Mouse (Mus musculus) megakaryocyte, embryonic 14.5 days (primary cell): ENCODE results near the gene Myod1. TPM values are rescaled to one million over a fixed set of nuclear protein-coding genes. Genes with fewer than 3 reads are reported as not detected.
A peak's percentile ranks its signal among the peaks of the same experiment; 100 is the strongest.

ENCODE experiments used
- H3K27me3 ChIP-seq: replicated peaks from 2 replicates; pipeline ENCODE3; 2012; ENCODE audit warnings: inconsistent platforms
- H3K36me3 ChIP-seq: replicated peaks from 2 replicates; pipeline ENCODE3; 2012; ENCODE audit warnings: low read length, inconsistent platforms, mixed read lengths
- H3K4me1 ChIP-seq: 2 replicates; pipeline ENCODE4 v1.6.1; 2012; ENCODE audit warnings: inconsistent platforms
- H3K4me3 ChIP-seq: replicated peaks from 2 replicates; pipeline ENCODE3; 2012; ENCODE audit warnings: moderate library complexity, mild to moderate bottlenecking, inconsistent platforms
- H3K9me3 ChIP-seq: 2 replicates; pipeline ENCODE4 v1.6.1; 2012; ENCODE audit warnings: inconsistent platforms
- FLI1 ChIP-seq: IDR thresholded peaks from 2 replicates; pipeline ENCODE4 v1.6.1; 2012; ENCODE audit warnings: low read length, inconsistent platforms, mixed read lengths
- GATA1 ChIP-seq: IDR thresholded peaks from 3 replicates; pipeline ENCODE4 v1.6.1; 2012; ENCODE audit warnings: mixed read lengths, low read length, inconsistent platforms, borderline replicate concordance
- polyA plus RNA-seq: library from polyadenylated mRNA; stranded (reverse); fragments of >175 nt; gene quantifications from 2 replicates; pipeline ENCODE4 v1.2.3, GENCODE M21; 2012; ENCODE audit warnings: low replicate concordance; ENCODE audit not compliant: insufficient read depth

Myod1 gene
- polyA plus RNA-seq, 1 experiment = not detected

DNA sequence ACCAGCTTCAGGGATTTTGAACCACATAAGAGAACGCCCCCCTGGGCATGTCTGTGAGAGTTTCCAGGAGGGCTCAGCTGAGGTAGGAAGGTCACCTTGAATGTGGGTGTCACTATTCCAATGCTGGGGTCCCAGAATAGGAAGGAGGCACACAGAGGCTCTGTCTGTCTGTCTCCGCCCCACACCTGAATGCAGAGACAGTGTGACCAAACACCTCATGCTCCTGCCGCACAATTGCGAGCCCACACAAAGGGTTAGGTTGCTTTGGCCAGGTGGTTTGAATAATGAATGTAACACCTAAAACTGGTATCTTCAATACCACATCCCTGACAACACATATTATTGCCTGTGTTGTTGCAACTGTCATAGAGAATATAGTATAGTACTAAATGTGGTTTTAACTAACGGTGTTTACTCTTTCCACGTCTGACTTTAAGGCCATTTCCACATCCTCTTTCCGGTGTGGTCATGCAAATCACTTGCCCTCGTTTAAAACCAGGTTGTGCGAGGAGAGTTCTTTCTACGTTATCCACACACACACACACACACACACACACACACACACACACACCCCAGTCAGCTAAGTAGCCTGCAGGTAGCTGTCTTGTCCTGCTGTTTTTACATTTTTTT lies 13.3 kb downstream of the Myod1 start:
- no peak for TF ChIP-seq FLI1
- TF ChIP-seq GATA1 = no peak
- H3K9me3 ChIP-seq = no peaks in the 10 kb centered on the region
- H3K27me3 ChIP-seq = peaks cover 42% of the 10 kb centered on the region
- H3K4me1 ChIP-seq = peaks cover 27% of the 10 kb centered on the region
- H3K4me3 ChIP-seq = no peak overlapping the region
- H3K36me3 ChIP-seq = no peaks in the 10 kb centered on the region

DNA sequence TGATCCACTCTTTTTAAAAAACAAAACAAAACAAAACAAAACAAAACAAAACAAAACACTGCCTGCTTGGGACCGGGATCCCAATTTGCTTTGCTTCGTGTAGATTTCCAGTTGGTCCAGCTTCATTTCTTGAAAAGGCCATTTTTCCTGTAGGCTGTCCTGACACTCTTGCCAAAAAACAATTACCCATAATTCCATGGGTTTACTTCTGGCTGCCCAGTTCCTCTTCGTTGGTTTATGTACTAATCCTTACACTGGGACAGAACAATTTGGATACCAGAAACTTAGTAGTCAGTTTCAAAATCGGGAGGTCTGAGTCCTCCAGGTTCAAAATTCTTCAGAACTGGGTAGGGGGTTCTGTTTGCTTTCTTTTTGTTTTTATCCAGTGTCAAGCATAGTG lies 14.0 kb downstream of the Myod1 start:
- Histone ChIP-seq H3K4me3 (no peak overlapping the region), H3K27me3 (peaks cover 48% of the 10 kb centered on the region), H3K36me3 (no peaks in the 10 kb centered on the region), H3K9me3 (no peaks in the 10 kb centered on the region), H3K4me1 (peaks cover 27% of the 10 kb centered on the region)
- TF ChIP-seq FLI1 (no peak), GATA1 (no peak)

DNA sequence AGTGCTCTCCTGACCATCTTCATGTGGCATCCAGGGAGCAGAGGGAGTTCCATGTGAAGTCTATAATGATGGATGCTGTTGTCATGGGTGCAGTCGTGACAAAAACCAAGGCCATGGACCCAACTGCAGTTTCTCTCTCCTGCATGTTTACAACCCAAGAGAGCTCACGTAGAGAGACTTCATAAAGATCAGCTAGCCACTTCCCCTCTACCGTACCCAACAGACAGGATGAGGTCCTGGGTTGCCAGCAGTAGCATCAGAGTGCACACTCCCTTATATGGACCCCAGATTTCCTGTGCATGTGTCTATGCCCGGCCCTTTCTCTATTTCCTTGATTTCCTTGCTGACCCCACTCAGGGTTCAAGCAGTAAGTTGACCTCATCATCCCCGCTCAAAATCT lies 15.4 kb downstream of the Myod1 start:
- H3K36me3 ChIP-seq = no peaks in the 10 kb centered on the region
- peaks cover 36% of the 10 kb centered on the region for H3K4me1 ChIP-seq
- no peak overlapping the region for H3K4me3 ChIP-seq
- H3K9me3 ChIP-seq = no peaks in the 10 kb centered on the region
- TF ChIP-seq FLI1 = no peak
- no peak for TF ChIP-seq GATA1
- H3K27me3 ChIP-seq = peaks cover 56% of the 10 kb centered on the region

DNA sequence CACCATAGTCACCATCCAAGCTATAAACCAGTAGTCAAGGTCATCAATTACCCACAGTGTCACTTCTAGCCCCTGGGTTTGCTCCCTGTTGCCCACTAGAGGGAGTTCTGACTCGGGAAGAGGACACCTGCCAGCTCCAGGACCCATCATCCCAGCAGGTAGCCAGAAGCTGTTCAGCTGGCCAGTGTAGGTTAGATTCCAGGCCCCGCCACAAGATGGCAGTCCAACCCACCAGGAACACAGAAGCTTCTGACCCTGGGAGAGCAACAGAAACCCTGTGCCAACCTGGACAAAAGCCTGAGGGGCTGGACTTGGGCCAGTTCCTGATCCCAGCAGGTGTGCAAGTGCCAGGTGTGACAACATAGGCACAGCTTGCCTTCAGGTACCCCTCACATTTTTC lies 16.8 kb downstream of the Myod1 start:
- Histone ChIP-seq H3K36me3 (no peaks in the 10 kb centered on the region), H3K4me1 (peaks cover 44% of the 10 kb centered on the region), H3K4me3 (no peak overlapping the region), H3K9me3 (peaks cover 9% of the 10 kb centered on the region), H3K27me3 (peaks cover 64% of the 10 kb centered on the region)
- TF ChIP-seq FLI1 = no peak
- no peak for TF ChIP-seq GATA1

DNA sequence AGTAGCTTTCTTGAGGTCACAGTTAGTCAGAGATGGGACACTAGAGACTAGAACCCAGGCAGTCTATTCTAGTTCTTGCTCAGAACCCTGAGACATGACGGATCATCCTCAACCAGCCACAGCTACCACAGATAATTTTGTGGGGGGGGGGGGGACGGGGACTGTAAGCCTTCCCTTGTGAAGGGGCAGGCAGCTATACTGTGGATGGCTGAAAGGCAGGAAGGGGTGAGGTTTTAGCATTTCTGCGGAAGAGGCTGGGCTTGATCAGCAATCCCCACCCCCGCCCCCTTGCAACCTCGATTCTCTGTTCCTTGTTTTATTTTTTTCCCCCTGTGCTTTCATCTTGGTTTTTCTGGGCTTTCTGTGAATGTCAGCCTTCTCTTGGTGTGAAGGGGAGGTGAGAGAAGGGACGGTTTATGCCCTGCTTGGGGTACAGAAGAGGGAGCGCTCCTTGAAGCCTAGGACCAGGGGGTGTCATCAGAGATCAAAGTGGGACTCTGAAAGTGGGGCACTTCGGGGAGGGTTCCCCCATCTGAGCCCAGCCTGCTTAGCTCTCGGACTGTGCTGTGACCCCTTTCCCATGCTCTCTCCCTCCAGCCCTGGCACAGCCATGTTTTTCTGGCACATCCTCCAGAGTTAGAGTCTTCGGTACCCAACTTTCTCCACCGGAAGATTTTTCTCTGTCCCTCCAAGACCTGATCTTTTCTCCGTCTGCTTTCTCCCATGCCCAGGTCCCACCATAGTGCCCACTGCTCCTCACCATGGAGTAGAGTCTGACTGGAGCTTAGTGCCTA lies 17.6 kb downstream of the Myod1 start:
- H3K4me1 ChIP-seq = peaks cover 52% of the 10 kb centered on the region
- peaks cover 72% of the 10 kb centered on the region for H3K27me3 ChIP-seq
- H3K4me3 ChIP-seq = no peak overlapping the region
- H3K36me3 ChIP-seq = no peaks in the 10 kb centered on the region
- peaks cover 9% of the 10 kb centered on the region for H3K9me3 ChIP-seq
- TF ChIP-seq FLI1 (no peak), GATA1 (no peak)

DNA sequence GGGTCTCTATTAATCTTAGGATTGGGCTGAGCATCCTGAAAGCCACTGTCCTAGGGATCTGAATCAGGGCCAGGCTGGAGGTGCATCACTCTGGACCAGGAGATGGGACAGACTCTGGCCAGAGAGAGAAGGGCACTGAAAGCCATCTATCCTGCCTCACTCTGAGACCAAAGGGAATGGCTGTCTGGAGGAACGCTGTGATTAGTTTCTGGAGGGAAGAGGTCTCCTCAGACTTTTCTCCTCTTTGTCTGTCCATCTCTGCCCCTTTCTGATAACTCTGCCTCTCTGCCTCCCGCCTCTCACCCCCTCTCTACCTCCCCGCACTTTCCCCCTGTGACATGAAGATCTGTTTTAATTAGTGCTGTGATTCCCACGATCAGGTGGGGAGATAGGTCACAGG lies 18.7 kb downstream of the Myod1 start:
- TF ChIP-seq FLI1 (no peak), GATA1 (no peak)
- H3K9me3 ChIP-seq = peaks cover 9% of the 10 kb centered on the region
- H3K36me3 ChIP-seq = no peaks in the 10 kb centered on the region
- peaks cover 49% of the 10 kb centered on the region for H3K4me1 ChIP-seq
- H3K4me3 ChIP-seq = no peak overlapping the region
- peaks cover 77% of the 10 kb centered on the region for H3K27me3 ChIP-seq

DNA sequence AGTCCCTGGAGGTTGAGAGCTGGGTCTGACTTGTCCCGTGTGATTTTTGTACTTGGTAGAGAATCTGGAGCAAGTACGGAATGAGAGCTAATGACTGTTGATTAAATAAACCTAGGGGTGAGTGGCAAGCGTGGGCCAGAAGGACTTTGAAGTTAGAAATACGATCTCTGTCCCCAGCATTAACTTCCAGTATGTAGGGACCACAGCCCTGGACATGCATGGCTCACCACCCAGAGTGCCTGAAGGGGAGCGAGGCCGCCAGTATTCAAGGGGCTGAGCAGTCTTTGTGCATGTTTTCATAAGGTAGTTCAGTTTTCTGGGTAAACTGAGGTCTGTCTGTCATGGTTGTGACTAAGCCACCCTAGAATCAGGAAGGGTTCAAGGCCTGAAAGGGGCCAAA lies 19.3 kb downstream of the Myod1 start:
- Histone ChIP-seq H3K27me3 (peaks cover 82% of the 10 kb centered on the region), H3K4me1 (peaks cover 49% of the 10 kb centered on the region), H3K9me3 (peaks cover 9% of the 10 kb centered on the region), H3K36me3 (no peaks in the 10 kb centered on the region), H3K4me3 (no peak overlapping the region)
- no peak for TF ChIP-seq FLI1

DNA sequence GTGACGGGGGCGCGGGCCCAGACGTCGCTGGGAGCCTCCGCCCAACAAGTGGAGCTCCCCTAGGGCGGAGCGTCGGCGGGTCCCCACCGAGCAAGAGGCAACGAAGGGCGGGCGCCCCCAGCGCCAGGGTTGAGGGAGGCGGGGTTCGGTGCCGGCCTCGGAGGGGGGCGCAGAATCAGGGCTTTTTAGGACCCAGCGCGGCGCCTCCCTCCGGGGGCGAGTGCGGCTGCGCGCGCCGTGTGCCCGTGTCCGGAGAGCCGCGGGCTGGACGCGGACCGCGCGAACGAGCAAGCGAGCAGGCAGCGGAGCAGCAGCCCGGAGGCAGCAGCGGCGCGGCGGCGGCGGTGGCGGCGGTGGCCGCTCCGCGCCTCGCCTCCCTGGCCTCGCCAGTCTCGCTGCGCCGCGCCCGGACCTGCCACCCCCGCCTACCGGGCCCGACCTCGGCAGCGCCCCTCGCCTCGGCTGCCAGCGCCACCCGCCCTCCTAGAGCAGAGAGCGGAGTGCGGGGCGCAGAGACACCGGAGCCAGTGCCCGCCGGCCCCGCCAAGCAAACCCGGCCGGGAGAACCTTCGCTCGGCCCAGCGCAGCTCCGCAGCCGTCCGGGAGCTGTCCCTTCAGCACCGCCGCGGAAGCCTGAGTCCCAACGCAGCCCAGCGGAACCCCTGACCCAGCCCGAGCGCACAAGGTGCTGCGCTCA lies 20.1 kb downstream of the Myod1 start, which contains the start of gene Kcnc1:
Kcnc1 (plus strand) TSS at position 267 of the 697 bp plus-strand sequence.
- H3K4me3 ChIP-seq = peak within 1 kb of the TSS; percentile 83
- peaks cover 84% of the 10 kb centered on the region for H3K27me3 ChIP-seq

DNA sequence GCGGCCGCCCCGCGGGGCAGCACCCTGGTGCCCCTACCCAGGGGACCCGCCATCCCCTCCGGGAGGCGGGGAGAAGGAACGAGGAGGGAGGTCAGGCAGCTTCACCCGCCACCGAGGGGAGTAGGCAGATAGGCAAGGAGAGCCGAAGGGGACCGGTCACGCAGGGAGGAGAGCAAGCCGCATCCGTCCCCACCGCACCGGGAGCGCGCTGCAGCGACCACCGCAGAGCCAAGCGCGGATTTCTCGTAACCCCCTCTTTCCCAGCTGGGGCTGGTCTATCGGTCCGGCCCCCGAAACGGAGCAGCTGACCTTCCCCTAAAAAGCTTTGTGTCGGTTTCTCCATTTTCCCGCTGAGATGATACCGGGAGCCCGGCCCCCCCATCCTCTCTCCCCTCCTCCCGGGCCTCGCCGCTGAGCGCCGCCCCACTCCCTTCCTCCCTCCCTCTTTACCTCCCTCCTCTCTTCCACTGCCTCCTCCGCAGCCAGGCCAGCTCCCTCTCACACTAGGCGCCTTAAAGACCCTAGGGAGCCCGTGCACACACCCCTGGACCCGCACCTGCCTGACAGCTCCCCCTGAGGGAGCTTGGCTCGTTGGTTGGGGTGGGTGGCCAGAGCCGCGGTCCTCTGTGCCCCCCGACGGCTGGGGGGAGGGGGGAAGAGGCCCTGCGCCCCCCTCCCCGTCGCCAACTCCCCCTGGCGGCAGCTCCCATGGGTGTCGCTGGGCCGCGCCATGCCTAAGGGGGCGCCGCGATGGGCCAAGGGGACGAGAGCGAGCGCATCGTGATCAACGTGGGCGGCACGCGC lies 20.9 kb downstream of the Myod1 start:
- Histone ChIP-seq H3K36me3 (no peaks in the 10 kb centered on the region), H3K27me3 (peaks cover 84% of the 10 kb centered on the region), H3K4me1 (peaks cover 41% of the 10 kb centered on the region), H3K9me3 (peaks cover 9% of the 10 kb centered on the region), H3K4me3 (peak overlapping the region; percentile 47)
- TF ChIP-seq GATA1 (no peak), FLI1 (no peak)

More for the DNA sequence above, 20.1 kb downstream of the Myod1 start, which contains the start of gene Kcnc1:
- Histone ChIP-seq H3K9me3 (peaks cover 9% of the 10 kb centered on the region), H3K36me3 (no peaks in the 10 kb centered on the region), H3K4me1 (peaks cover 48% of the 10 kb centered on the region)
- TF ChIP-seq FLI1 (no peak), GATA1 (no peak)
